Mouse (Mus musculus): ENCODE data around the gene Prdx5. TPM values are rescaled to one million over a fixed set of nuclear protein-coding genes. Genes with fewer than 3 reads are reported as not detected.

Gene Prdx5
- polyA plus RNA-seq, 1 experiment from 2014 or later = 283 TPM

- WGBS = under 1% methylated on average over 43 of the region's 48 CpGs
- Histone ChIP-seq H3K27me3 (ENCODE audit: control insufficient read depth, insufficient read depth, low read depth, low read length) (peaks cover 33% of the 10 kb centered on the region), H3K4me2 (ENCODE audit: low read depth, low read length) (peak overlapping the region; percentile 97), H3K4me3 (ENCODE audit: low read length) (peak overlapping the region; percentile 85), H3K27ac (ENCODE audit: low read length) (peak overlapping the region; percentile 80), H3K36me3 (ENCODE audit: control insufficient read depth, insufficient read depth, low read length) (no peaks in the 10 kb centered on the region), H3K9me3 (ENCODE audit: control insufficient read depth, low read length) (no peaks in the 10 kb centered on the region), H3K4me1 (replicated peaks; ENCODE audit: control insufficient read depth, insufficient read depth, low read length) (peaks cover 28% of the 10 kb centered on the region), H3K9ac (ENCODE audit: low read length) (peak overlapping the region; percentile 84)
- ATAC-seq (ENCODE audit: low read depth) = no peak
Measured at GRCm38 (mm10) chr19:6920741-6921636, 11.1 kb upstream of the Prdx5 start.

- Histone ChIP-seq H3K27me3 (ENCODE audit: control insufficient read depth, insufficient read depth, low read depth, low read length) (peaks cover 24% of the 10 kb centered on the region), H3K9ac (ENCODE audit: low read length) (peak overlapping the region; percentile 84), H3K4me3 (ENCODE audit: low read length) (peak overlapping the region; percentile 85), H3K36me3 (ENCODE audit: control insufficient read depth, insufficient read depth, low read length) (no peaks in the 10 kb centered on the region), H3K9me3 (ENCODE audit: control insufficient read depth, low read length) (no peaks in the 10 kb centered on the region), H3K27ac (ENCODE audit: low read length) (peak overlapping the region; percentile 80), H3K4me2 (ENCODE audit: low read depth, low read length) (peak overlapping the region; percentile 97), H3K4me1 (replicated peaks; ENCODE audit: control insufficient read depth, insufficient read depth, low read length) (peaks cover 19% of the 10 kb centered on the region)
- WGBS = 28% methylated on average over 8 of the region's 8 CpGs
- ATAC-seq (ENCODE audit: low read depth) = no peak
Measured at GRCm38 (mm10) chr19:6919876-6920740, 10.2 kb upstream of the Prdx5 start.

- peaks cover 14% of the 10 kb centered on the region for H3K4me1 ChIP-seq (replicated peaks; ENCODE audit: control insufficient read depth, insufficient read depth, low read length)
- no peak overlapping the region for H3K27ac ChIP-seq (ENCODE audit: low read length)
- no peak overlapping the region for H3K4me2 ChIP-seq (ENCODE audit: low read depth, low read length)
- H3K9ac ChIP-seq (ENCODE audit: low read length) = no peak overlapping the region
- no peak for ATAC-seq (ENCODE audit: low read depth)
- H3K9me3 ChIP-seq (ENCODE audit: control insufficient read depth, low read length) = no peaks in the 10 kb centered on the region
- peaks cover 17% of the 10 kb centered on the region for H3K27me3 ChIP-seq (ENCODE audit: control insufficient read depth, insufficient read depth, low read depth, low read length)
- H3K36me3 ChIP-seq (ENCODE audit: control insufficient read depth, insufficient read depth, low read length) = no peaks in the 10 kb centered on the region
- H3K4me3 ChIP-seq (ENCODE audit: low read length) = no peak overlapping the region
Measured at GRCm38 (mm10) chr19:6919431-6919830, 9.5 kb upstream of the Prdx5 start.

GRCm38 (mm10) chr19:6918321-6918720 lies 8.4 kb upstream of the Prdx5 start:
- Histone ChIP-seq H3K9ac (ENCODE audit: low read length) (no peak overlapping the region), H3K27ac (ENCODE audit: low read length) (no peak overlapping the region), H3K27me3 (ENCODE audit: control insufficient read depth, insufficient read depth, low read depth, low read length) (peaks cover 7% of the 10 kb centered on the region), H3K9me3 (ENCODE audit: control insufficient read depth, low read length) (no peaks in the 10 kb centered on the region), H3K4me2 (ENCODE audit: low read depth, low read length) (no peak overlapping the region), H3K36me3 (ENCODE audit: control insufficient read depth, insufficient read depth, low read length) (peaks cover 3% of the 10 kb centered on the region; the same call in 1 of the 2 replicates), H3K4me3 (ENCODE audit: low read length) (no peak overlapping the region), H3K4me1 (replicated peaks; ENCODE audit: control insufficient read depth, insufficient read depth, low read length) (peaks cover 14% of the 10 kb centered on the region)
- ATAC-seq (ENCODE audit: low read depth) = no peak
- 83% methylated on average over 4 of the region's 4 CpGs for WGBS

GRCm38 (mm10) chr19:6916496-6916895 lies 6.6 kb upstream of the Prdx5 start:
- Histone ChIP-seq H3K27me3 (ENCODE audit: control insufficient read depth, insufficient read depth, low read depth, low read length) (no peaks in the 10 kb centered on the region), H3K36me3 (ENCODE audit: control insufficient read depth, insufficient read depth, low read length) (peaks cover 14% of the 10 kb centered on the region), H3K9ac (ENCODE audit: low read length) (no peak overlapping the region), H3K27ac (ENCODE audit: low read length) (no peak overlapping the region), H3K4me3 (ENCODE audit: low read length) (no peak overlapping the region), H3K9me3 (ENCODE audit: control insufficient read depth, low read length) (no peaks in the 10 kb centered on the region), H3K4me1 (replicated peaks; ENCODE audit: control insufficient read depth, insufficient read depth, low read length) (peaks cover 14% of the 10 kb centered on the region), H3K4me2 (ENCODE audit: low read depth, low read length) (no peak overlapping the region)
- WGBS = 59% methylated on average over 4 of the region's 4 CpGs
- no peak for ATAC-seq (ENCODE audit: low read depth)

- H3K4me2 ChIP-seq (ENCODE audit: low read depth, low read length) = no peak overlapping the region
- no peak overlapping the region for H3K9ac ChIP-seq (ENCODE audit: low read length)
- H3K4me3 ChIP-seq (ENCODE audit: low read length) = no peak overlapping the region
- H3K27ac ChIP-seq (ENCODE audit: low read length) = no peak overlapping the region
- no peaks in the 10 kb centered on the region for H3K9me3 ChIP-seq (ENCODE audit: control insufficient read depth, low read length)
- H3K27me3 ChIP-seq (ENCODE audit: control insufficient read depth, insufficient read depth, low read depth, low read length) = no peaks in the 10 kb centered on the region
- peaks cover 14% of the 10 kb centered on the region for H3K36me3 ChIP-seq (ENCODE audit: control insufficient read depth, insufficient read depth, low read length)
- ATAC-seq (ENCODE audit: low read depth) = no peak
- WGBS = 68% methylated on average over 4 of the region's 4 CpGs
- peaks cover 12% of the 10 kb centered on the region for H3K4me1 ChIP-seq (replicated peaks; ENCODE audit: control insufficient read depth, insufficient read depth, low read length)
Measured at GRCm38 (mm10) chr19:6915276-6915675, 5.4 kb upstream of the Prdx5 start.

GRCm38 (mm10) chr19:6914540-6914939 lies 4.6 kb upstream of the Prdx5 start:
- no peak overlapping the region for H3K4me2 ChIP-seq (ENCODE audit: low read depth, low read length)
- WGBS = 90% methylated on average over 9 of the region's 9 CpGs
- no peak overlapping the region for H3K27ac ChIP-seq (ENCODE audit: low read length)
- no peaks in the 10 kb centered on the region for H3K9me3 ChIP-seq (ENCODE audit: control insufficient read depth, low read length)
- no peak overlapping the region for H3K9ac ChIP-seq (ENCODE audit: low read length)
- peaks cover 14% of the 10 kb centered on the region for H3K36me3 ChIP-seq (ENCODE audit: control insufficient read depth, insufficient read depth, low read length)
- no peak for ATAC-seq (ENCODE audit: low read depth)
- H3K4me3 ChIP-seq (ENCODE audit: low read length) = no peak overlapping the region
- peaks cover 7% of the 10 kb centered on the region for H3K4me1 ChIP-seq (replicated peaks; ENCODE audit: control insufficient read depth, insufficient read depth, low read length)
- H3K27me3 ChIP-seq (ENCODE audit: control insufficient read depth, insufficient read depth, low read depth, low read length) = no peaks in the 10 kb centered on the region

- WGBS = 68% methylated on average over 11 of the region's 11 CpGs
- Histone ChIP-seq H3K4me3 (ENCODE audit: low read length) (no peak overlapping the region), H3K4me1 (replicated peaks; ENCODE audit: control insufficient read depth, insufficient read depth, low read length) (peaks cover 7% of the 10 kb centered on the region), H3K9ac (ENCODE audit: low read length) (no peak overlapping the region), H3K36me3 (ENCODE audit: control insufficient read depth, insufficient read depth, low read length) (peaks cover 14% of the 10 kb centered on the region), H3K27ac (ENCODE audit: low read length) (no peak overlapping the region), H3K27me3 (ENCODE audit: control insufficient read depth, insufficient read depth, low read depth, low read length) (no peaks in the 10 kb centered on the region), H3K4me2 (ENCODE audit: low read depth, low read length) (no peak overlapping the region), H3K9me3 (ENCODE audit: control insufficient read depth, low read length) (no peaks in the 10 kb centered on the region)
- no peak for ATAC-seq (ENCODE audit: low read depth)
Measured at GRCm38 (mm10) chr19:6913991-6914390, 4.1 kb upstream of the Prdx5 start.

GRCm38 (mm10) chr19:6913036-6913435 lies 3.1 kb upstream of the Prdx5 start:
- H3K27ac ChIP-seq (ENCODE audit: low read length) = no peak overlapping the region
- H3K4me1 ChIP-seq (replicated peaks; ENCODE audit: control insufficient read depth, insufficient read depth, low read length) = peaks cover 14% of the 10 kb centered on the region
- no peaks in the 10 kb centered on the region for H3K27me3 ChIP-seq (ENCODE audit: control insufficient read depth, insufficient read depth, low read depth, low read length)
- H3K4me2 ChIP-seq (ENCODE audit: low read depth, low read length) = no peak overlapping the region
- no peak for ATAC-seq (ENCODE audit: low read depth)
- peaks cover 14% of the 10 kb centered on the region for H3K36me3 ChIP-seq (ENCODE audit: control insufficient read depth, insufficient read depth, low read length)
- WGBS = 74% methylated on average over 6 of the region's 6 CpGs
- no peak overlapping the region for H3K9ac ChIP-seq (ENCODE audit: low read length)
- no peak overlapping the region for H3K4me3 ChIP-seq (ENCODE audit: low read length)
- no peaks in the 10 kb centered on the region for H3K9me3 ChIP-seq (ENCODE audit: control insufficient read depth, low read length)

Data from lung, embryonic 16.5 days (tissue).